Comparison of ENCODE assay signal across 8 mouse cellular contexts in genomic region chr9:75409852-75410378, GRCm38 (mm10). TPM values are rescaled to one million over a fixed set of nuclear protein-coding genes. Genes with fewer than 3 reads are reported as not detected.
DNase-seq lines count a peak whose midpoint lies in the region; ATAC-seq lines count a peak whose summit lies in the region.

Gene Mapk6 (minus strand): TSS chr9:75410005.

- peak within 1 kb of the TSS; percentile 92 for H3K4me3 ChIP-seq in hindbrain, embryonic 13.5 days

- WGBS in hindbrain, embryonic 13.5 days: under 1% methylated on average over 56 of the region's 58 CpGs

- H3K9ac ChIP-seq in hindbrain, embryonic 13.5 days: peak within 1 kb of the TSS; percentile 94

- H3K4me1 ChIP-seq in hindbrain, embryonic 13.5 days (replicated peaks): peaks cover 34% of the 10 kb centered on the region

- H3K9me3 ChIP-seq in hindbrain, embryonic 13.5 days: no peaks in the 10 kb centered on the region

- peak; percentile 91 for ATAC-seq in hindbrain, embryonic 13.5 days (ENCODE audit: low FRiP score)

- H3K27me3 ChIP-seq in hindbrain, embryonic 13.5 days: no peaks in the 10 kb centered on the region

- H3K4me2 ChIP-seq in hindbrain, embryonic 13.5 days: peak within 1 kb of the TSS; percentile 72

- H3K36me3 ChIP-seq in hindbrain, embryonic 13.5 days: no peaks in the 10 kb centered on the region

- H3K27ac ChIP-seq in hindbrain, embryonic 13.5 days: peak within 1 kb of the TSS; percentile 99

- peak; percentile 99 for DNase-seq in T-cell, adult 2 months (ENCODE audit: low spot score)
- DNase-seq in cerebellum, postnatal 25 days: peak; percentile 99
- DNase-seq in frontal cortex, postnatal 25 days (ENCODE audit: low spot score in 2 of 2): peak; percentile 95 to 96
- peak; percentile 97 to 98 for DNase-seq in layer of hippocampus, postnatal 14 days (ENCODE audit: low spot score in 2 of 2)
- peak; percentile 98 for DNase-seq in lung, postnatal 10 days
- peak; percentile 99 for DNase-seq in ovary, postnatal 14 days (ENCODE audit: low spot score)
- DNase-seq in thymus, postnatal 14 days: peak; percentile 99

RNA-seq across cellular contexts. Expression of gene Mapk6, which starts in this region (rescaled TPM):
- 178 and 184 TPM in 2 replicates for polyA plus RNA-seq in hindbrain, embryonic 13.5 days (2015; fragmentation: Nextera tagmentation; extraction: Ambion mirVana)
- total RNA-seq in layer of hippocampus, postnatal 14 days (2021): 10 to 100 TPM; 40.6 to 42.1 TPM

Comparison
In these comparisons a context has a peak if more than half of its experiments do, and no peak if none do; other contexts are left out.
1. Peak in every context shown above with its lines: DNase-seq, ATAC-seq, H3K4me3 ChIP-seq and H3K27ac ChIP-seq.